ENCODE assay signal across 26 mouse cellular contexts in the genomic region with DNA sequence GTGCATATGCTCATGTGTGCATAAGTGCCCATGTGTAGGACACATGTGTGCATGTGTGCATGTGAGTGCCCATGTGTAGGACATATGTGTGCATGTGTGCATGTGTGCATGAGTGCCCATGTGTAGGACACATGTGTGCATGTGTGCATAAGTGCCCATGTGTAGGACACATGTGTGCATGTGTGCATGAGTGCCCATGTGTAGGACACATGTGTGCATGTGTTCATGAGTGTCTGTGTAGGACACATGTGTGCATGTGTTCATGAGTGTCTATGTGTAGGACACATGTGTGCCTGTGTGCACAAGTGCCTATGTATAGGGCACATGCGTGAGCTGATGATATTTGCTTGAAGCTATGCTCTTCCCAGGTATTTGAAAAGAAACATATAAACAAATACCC.
"Had no signal": no experiment of that assay in that cellular context is flagged by ENCODE, and none has a peak within 500 bp of the region (broad histone marks: within the 10 kb centered on the region; RNA-seq: fewer than 3 reads in every experiment).

No protein-coding gene starts in this region.

- DNase-seq: gastrocnemius, adult 2 months; gastrocnemius, postnatal 10 days; gastrocnemius, postnatal 25 days; heart, adult 18-20 months; heart, postnatal 10 days; heart, postnatal 4 days; kidney, adult 2 months; kidney, adult 9 months; kidney, postnatal 14 days; kidney, postnatal 36 days; layer of hippocampus, adult 9-11 months; layer of hippocampus, postnatal 36 days; left cerebral cortex, postnatal 4 days had no signal

- H3K9me3 ChIP-seq: heart, embryonic 10.5 days; heart, embryonic 12.5 days; hindbrain, embryonic 10.5 days; hindbrain, embryonic 12.5 days; intestine, embryonic 15.5 days; kidney, embryonic 15.5 days; limb, embryonic 13.5 days; limb, embryonic 15.5 days had no signal

- H3K9ac ChIP-seq: heart, embryonic 12.5 days; hindbrain, embryonic 12.5 days; hindbrain, embryonic 14.5 days; intestine, embryonic 15.5 days; kidney, embryonic 15.5 days; limb, embryonic 13.5 days; limb, embryonic 15.5 days had no signal

- ATAC-seq: hindbrain, embryonic 16.5 days; inflammation-experienced regulatory T-cells, adult 6 months; intestine, embryonic 15.5 days; intestine, postnatal 0 days had no signal

- H3K4me2 ChIP-seq: heart, embryonic 12.5 days; hindbrain, embryonic 12.5 days; hindbrain, embryonic 14.5 days; intestine, embryonic 15.5 days; kidney, embryonic 15.5 days; limb, embryonic 13.5 days; limb, embryonic 15.5 days had no signal

- H3K4me1 ChIP-seq: heart, embryonic 10.5 days; heart, embryonic 12.5 days; intestine, embryonic 15.5 days; kidney, embryonic 15.5 days; limb, embryonic 13.5 days; limb, embryonic 15.5 days had no signal

- H3K36me3 ChIP-seq: heart, embryonic 10.5 days; heart, embryonic 12.5 days; hindbrain, embryonic 10.5 days; hindbrain, embryonic 12.5 days; intestine, embryonic 15.5 days; kidney, embryonic 15.5 days; limb, embryonic 13.5 days; limb, embryonic 15.5 days had no signal

- H3K4me3 ChIP-seq: gastrocnemius, adult 2 months; heart, embryonic 10.5 days; heart, embryonic 12.5 days; hindbrain, embryonic 10.5 days; hindbrain, embryonic 12.5 days; intestine, embryonic 15.5 days; kidney, embryonic 15.5 days; limb, embryonic 13.5 days; limb, embryonic 15.5 days had no signal

- H3K27ac ChIP-seq: gastrocnemius, adult 2 months; heart, embryonic 10.5 days; hindbrain, embryonic 10.5 days; intestine, embryonic 15.5 days; kidney, embryonic 15.5 days; kidney, postnatal 0 days; limb, embryonic 13.5 days; limb, embryonic 15.5 days had no signal

- H3K27me3 ChIP-seq: heart, embryonic 12.5 days; hindbrain, embryonic 12.5 days; intestine, embryonic 15.5 days; kidney, embryonic 15.5 days; limb, embryonic 13.5 days; limb, embryonic 15.5 days had no signal
